17 mouse cellular contexts compared by ENCODE assay signal in genomic region chr5:123989941-123990885, GRCm38 (mm10). TPM values are rescaled to one million over a fixed set of nuclear protein-coding genes. Genes with fewer than 3 reads are reported as not detected.
A peak's percentile ranks its signal among the peaks of the same experiment; 100 is the strongest.
DNase-seq lines count a peak whose midpoint lies in the region; ATAC-seq and TF ChIP-seq lines count a peak whose summit lies in the region.
"Had no signal": no experiment of that assay in that cellular context is flagged by ENCODE, and none has a peak within 500 bp of the region (broad histone marks: within the 10 kb centered on the region; RNA-seq: fewer than 3 reads in every experiment).

No protein-coding gene starts in this region.

- no peaks in the 10 kb centered on the region for H3K27me3 ChIP-seq in hindbrain, postnatal 0 days (ENCODE audit: insufficient read depth, low read length)
- H3K27me3 ChIP-seq in midbrain, embryonic 13.5 days, result peaks cover 17% of the 10 kb centered on the region
- H3K27me3 ChIP-seq: heart, embryonic 12.5 days; limb, embryonic 15.5 days; lung, embryonic 15.5 days had no signal

- peak; percentile 90 for DNase-seq in heart, adult 11 months
- DNase-seq in heart, adult 8-10 months (ENCODE audit: low spot score), result no peak
- peak; percentile 83 for DNase-seq in adipocyte (ENCODE audit: low spot score)
- DNase-seq in hindbrain, postnatal 0 days (ENCODE audit: low spot score), result peak; percentile 65
- no peak for DNase-seq in right cerebral cortex, adult 2 months (ENCODE audit: low spot score in 2 of 2)
- no peak for DNase-seq in thymus, postnatal 25 days
- DNase-seq in adrenal gland, adult 8-10 months, result no peak
- DNase-seq: cerebellum, adult 9-10 months; gastrocnemius, postnatal 10 days; kidney, postnatal 10 days; retina, postnatal 1 day had no signal

- H3K4me3 ChIP-seq in hindbrain, postnatal 0 days (ENCODE audit: low read length), result no peak overlapping the region
- no peak overlapping the region for H3K4me3 ChIP-seq in midbrain, embryonic 13.5 days (replicated peaks)
- H3K4me3 ChIP-seq: embryonic facial prominence, embryonic 12.5 days; heart, embryonic 12.5 days; limb, embryonic 15.5 days; lung, embryonic 15.5 days had no signal

- H3K9ac ChIP-seq in hindbrain, postnatal 0 days (replicated peaks; ENCODE audit: low read length), result no peak overlapping the region
- H3K9ac ChIP-seq in midbrain, embryonic 13.5 days (replicated peaks), result no peak overlapping the region
- H3K9ac ChIP-seq: embryonic facial prominence, embryonic 12.5 days; heart, embryonic 12.5 days; limb, embryonic 15.5 days; lung, embryonic 15.5 days had no signal

- peak; percentile 28; the same call in 1 of the 2 replicates for ATAC-seq in hindbrain, postnatal 0 days
- 0 out of 2 replicates have a peak, but pooled peaks have one; percentile 9 for ATAC-seq in midbrain, embryonic 13.5 days
- ATAC-seq: inflammation-experienced regulatory T-cells, adult 6 months had no signal

- no peak overlapping the region for H3K4me2 ChIP-seq in hindbrain, postnatal 0 days (ENCODE audit: low read depth, low read length)
- no peak overlapping the region for H3K4me2 ChIP-seq in midbrain, embryonic 13.5 days (replicated peaks)
- H3K4me2 ChIP-seq: embryonic facial prominence, embryonic 12.5 days; heart, embryonic 12.5 days; limb, embryonic 15.5 days; lung, embryonic 15.5 days had no signal

- peaks cover 4% of the 10 kb centered on the region; the same call in 1 of the 2 replicates for H3K4me1 ChIP-seq in hindbrain, postnatal 0 days (ENCODE audit: insufficient read depth, low read length)
- H3K4me1 ChIP-seq in midbrain, embryonic 13.5 days (replicated peaks), result peaks cover 26% of the 10 kb centered on the region

- 34% methylated on average over 20 of the region's 20 CpGs for WGBS in hindbrain, postnatal 0 days
- WGBS in midbrain, embryonic 13.5 days, result 60% methylated on average over 20 of the region's 20 CpGs

- no peaks in the 10 kb centered on the region; the same call in 1 of the 2 replicates for H3K36me3 ChIP-seq in hindbrain, postnatal 0 days (ENCODE audit: insufficient read depth, low read length)
- H3K36me3 ChIP-seq in midbrain, embryonic 13.5 days, result no peaks in the 10 kb centered on the region
- H3K36me3 ChIP-seq: heart, embryonic 12.5 days; limb, embryonic 15.5 days; lung, embryonic 15.5 days had no signal

- TF ChIP-seq CTCF in hindbrain, postnatal 0 days (IDR thresholded peaks at IDR 0.05; ENCODE audit: low read depth), result no peak

- H3K27ac ChIP-seq in hindbrain, postnatal 0 days, result no peak overlapping the region
- no peak overlapping the region for H3K27ac ChIP-seq in midbrain, embryonic 13.5 days
- H3K27ac ChIP-seq: embryonic facial prominence, embryonic 12.5 days; limb, embryonic 15.5 days; lung, embryonic 15.5 days had no signal

- H3K9me3 ChIP-seq in hindbrain, postnatal 0 days (ENCODE audit: low read length), result no peaks in the 10 kb centered on the region
- H3K9me3 ChIP-seq in midbrain, embryonic 13.5 days, result no peaks in the 10 kb centered on the region
- H3K9me3 ChIP-seq: embryonic facial prominence, embryonic 12.5 days; heart, embryonic 12.5 days; limb, embryonic 15.5 days; lung, embryonic 15.5 days had no signal

RNA-seq across cellular contexts. Expression of gene Hip1r, which starts 16.8 kb away (rescaled TPM):
- total RNA-seq in heart, adult 8-10 months (2022), result 10 to 100 TPM; 11.5 to 15.5 (median 13.7) TPM
- 46.9 and 65.5 TPM in 2 replicates for total RNA-seq in hindbrain, postnatal 0 days (2014; rRNA removed)
- 32.6 and 33.9 TPM in 2 replicates for polyA plus RNA-seq in hindbrain, postnatal 0 days (2015; fragmentation: Nextera tagmentation; extraction: Ambion mirVana)
- polyA plus RNA-seq in midbrain, embryonic 13.5 days (2015; fragmentation: Nextera tagmentation; extraction: Ambion mirVana), result 19.0 and 20.1 TPM in 2 replicates
- total RNA-seq in adrenal gland, adult 8-10 months (2022), result 10 to 100 TPM; 13.2 to 29.8 (median 22.8) TPM

RNA-seq across cellular contexts. Expression of gene Vps37b, which starts 41.9 kb away (rescaled TPM):
- 10 to 100 TPM; 13.7 to 24.0 (median 16.5) TPM for total RNA-seq in heart, adult 8-10 months (2022)
- total RNA-seq in hindbrain, postnatal 0 days (2014; rRNA removed), result 104 and 110 TPM in 2 replicates
- polyA plus RNA-seq in hindbrain, postnatal 0 days (2015; fragmentation: Nextera tagmentation; extraction: Ambion mirVana), result 94.0 and 95.1 TPM in 2 replicates
- 71.5 and 79.3 TPM in 2 replicates for polyA plus RNA-seq in midbrain, embryonic 13.5 days (2015; fragmentation: Nextera tagmentation; extraction: Ambion mirVana)
- total RNA-seq in adrenal gland, adult 8-10 months (2022), result 100 to 1,000 TPM in 1 of 4 experiments, 10 to 100 TPM in 3; 76.1 to 101 (median 91.9) TPM

RNA-seq across cellular contexts. Expression of gene Ccdc62, which starts 59.7 kb away (rescaled TPM):
- total RNA-seq in heart, adult 8-10 months (2022), result 1 to 10 TPM in 3 of 4 experiments, under 1 TPM in 1; 0.60 to 3.8 (median 2.0) TPM
- total RNA-seq in hindbrain, postnatal 0 days (2014; rRNA removed), result 1.1 and 2.0 TPM in 2 replicates
- polyA plus RNA-seq in hindbrain, postnatal 0 days (2015; fragmentation: Nextera tagmentation; extraction: Ambion mirVana), result 4.8 and 5.5 TPM in 2 replicates
- polyA plus RNA-seq in midbrain, embryonic 13.5 days (2015; fragmentation: Nextera tagmentation; extraction: Ambion mirVana), result 5.1 and 8.0 TPM in 2 replicates
- total RNA-seq in adrenal gland, adult 8-10 months (2022), result 1 to 10 TPM; 2.0 to 9.8 (median 6.1) TPM

Comparison
In these comparisons a context has a peak if more than half of its experiments do, and no peak if none do; other contexts are left out.
1. DNase-seq: peak in heart, adult 11 months (single experiment), adipocyte (single experiment) and hindbrain, postnatal 0 days (single experiment); none in heart, adult 8-10 months (single experiment), right cerebral cortex, adult 2 months (0 of 2), thymus, postnatal 25 days (single experiment) and adrenal gland, adult 8-10 months (single experiment).